Mouse (Mus musculus): ENCODE data around the gene Tcf23.

GRCm38 (mm10) chr5:30999324-30999723 is 30.9 kb downstream of the Tcf23 start:
- TF ChIP-seq GATA1 (IDR thresholded peaks at IDR 0.05; ENCODE audit: borderline replicate concordance, low read length) (no peak), FLI1 (IDR thresholded peaks at IDR 0.05; ENCODE audit: low read length) (no peak)
